ENCODE assay signal across 18 mouse cellular contexts in genomic region chr4:57234348-57234747, GRCm38 (mm10).
DNase-seq lines count a peak whose midpoint lies in the region; ATAC-seq and TF ChIP-seq lines count a peak whose summit lies in the region.
"Had no signal": no experiment of that assay in that cellular context is flagged by ENCODE, and none has a peak within 500 bp of the region (broad histone marks: within the 10 kb centered on the region; RNA-seq: fewer than 3 reads in every experiment).

No protein-coding gene starts in this region.

- no peak overlapping the region for H3K4me2 ChIP-seq in midbrain, embryonic 14.5 days (ENCODE audit: low read length)
- no peak overlapping the region for H3K4me2 ChIP-seq in midbrain, embryonic 11.5 days
- no peak overlapping the region for H3K4me2 ChIP-seq in midbrain, embryonic 15.5 days
- H3K4me2 ChIP-seq in midbrain, postnatal 0 days (ENCODE audit: low read depth, low read length, poor library complexity, severe bottlenecking): no peak overlapping the region
- H3K4me2 ChIP-seq: embryonic facial prominence, embryonic 12.5 days; forebrain, embryonic 13.5 days; forebrain, embryonic 15.5 days had no signal

- no peaks in the 10 kb centered on the region for H3K9me3 ChIP-seq in midbrain, embryonic 14.5 days (ENCODE audit: control insufficient read depth, low read length)
- no peaks in the 10 kb centered on the region for H3K9me3 ChIP-seq in midbrain, embryonic 11.5 days (ENCODE audit: control insufficient read depth, low read length)
- no peaks in the 10 kb centered on the region for H3K9me3 ChIP-seq in midbrain, embryonic 15.5 days
- no peaks in the 10 kb centered on the region for H3K9me3 ChIP-seq in midbrain, postnatal 0 days (ENCODE audit: low read length)
- H3K9me3 ChIP-seq in limb, embryonic 10.5 days (replicated peaks): no peaks in the 10 kb centered on the region
- H3K9me3 ChIP-seq: embryonic facial prominence, embryonic 10.5 days; embryonic facial prominence, embryonic 12.5 days; forebrain, embryonic 13.5 days; forebrain, embryonic 15.5 days had no signal

- no peaks in the 10 kb centered on the region for H3K36me3 ChIP-seq in midbrain, embryonic 14.5 days (ENCODE audit: control insufficient read depth, insufficient read depth, low read length)
- H3K36me3 ChIP-seq in midbrain, embryonic 11.5 days (ENCODE audit: control insufficient read depth, insufficient read depth, low read length): no peaks in the 10 kb centered on the region
- no peaks in the 10 kb centered on the region for H3K36me3 ChIP-seq in midbrain, embryonic 15.5 days (replicated peaks)
- H3K36me3 ChIP-seq in midbrain, postnatal 0 days (ENCODE audit: insufficient read depth, low read length): no peaks in the 10 kb centered on the region
- H3K36me3 ChIP-seq in limb, embryonic 10.5 days: no peaks in the 10 kb centered on the region
- H3K36me3 ChIP-seq: embryonic facial prominence, embryonic 10.5 days; embryonic facial prominence, embryonic 12.5 days; forebrain, embryonic 15.5 days had no signal

- no peaks in the 10 kb centered on the region for H3K4me1 ChIP-seq in midbrain, embryonic 14.5 days (ENCODE audit: control insufficient read depth, insufficient read depth, low read length)
- no peaks in the 10 kb centered on the region for H3K4me1 ChIP-seq in midbrain, embryonic 11.5 days (ENCODE audit: control insufficient read depth, insufficient read depth, low read length)
- peaks cover 6% of the 10 kb centered on the region; the same call in 1 of the 2 replicates for H3K4me1 ChIP-seq in midbrain, embryonic 15.5 days
- no peaks in the 10 kb centered on the region for H3K4me1 ChIP-seq in midbrain, postnatal 0 days (ENCODE audit: insufficient read depth, low read length)
- H3K4me1 ChIP-seq in lung, adult 2 months (ENCODE audit: control insufficient read depth, insufficient read depth, low read length): no peaks in the 10 kb centered on the region
- H3K4me1 ChIP-seq in limb, embryonic 10.5 days: no peaks in the 10 kb centered on the region; the same call in 1 of the 2 replicates
- H3K4me1 ChIP-seq: forebrain, embryonic 13.5 days; forebrain, embryonic 15.5 days had no signal

- ATAC-seq in midbrain, embryonic 14.5 days (ENCODE audit: low FRiP score, low TSS enrichment): peak; percentile 65; the same call in 1 of the 2 replicates
- no peak for ATAC-seq in midbrain, embryonic 11.5 days (ENCODE audit: low FRiP score)
- peak; percentile 59 for ATAC-seq in midbrain, embryonic 15.5 days (replicated peaks)
- ATAC-seq in midbrain, postnatal 0 days (ENCODE audit: low FRiP score): peak; percentile 56
- ATAC-seq: forebrain, embryonic 13.5 days; forebrain, embryonic 15.5 days had no signal

- no peak overlapping the region for H3K9ac ChIP-seq in midbrain, embryonic 14.5 days (replicated peaks; ENCODE audit: low read length)
- no peak overlapping the region for H3K9ac ChIP-seq in midbrain, embryonic 11.5 days (ENCODE audit: low read length)
- H3K9ac ChIP-seq in midbrain, embryonic 15.5 days: no peak overlapping the region
- no peak overlapping the region for H3K9ac ChIP-seq in midbrain, postnatal 0 days (replicated peaks; ENCODE audit: low read length, poor library complexity, severe bottlenecking)
- H3K9ac ChIP-seq: embryonic facial prominence, embryonic 12.5 days; forebrain, embryonic 13.5 days; forebrain, embryonic 15.5 days had no signal

- no peak overlapping the region for H3K4me3 ChIP-seq in midbrain, embryonic 14.5 days (replicated peaks; ENCODE audit: low read depth, low read length)
- no peak overlapping the region for H3K4me3 ChIP-seq in midbrain, embryonic 11.5 days (ENCODE audit: low read depth, low read length)
- H3K4me3 ChIP-seq in midbrain, embryonic 15.5 days: no peak overlapping the region
- no peak overlapping the region for H3K4me3 ChIP-seq in midbrain, postnatal 0 days (ENCODE audit: low read depth, low read length)
- no peak overlapping the region for H3K4me3 ChIP-seq in lung, adult 2 months (replicated peaks; ENCODE audit: extremely low read depth, low read depth, low read length)
- no peak overlapping the region for H3K4me3 ChIP-seq in limb, embryonic 10.5 days
- H3K4me3 ChIP-seq: embryonic facial prominence, embryonic 10.5 days; embryonic facial prominence, embryonic 12.5 days; forebrain, embryonic 13.5 days; forebrain, embryonic 15.5 days had no signal

- DNase-seq in midbrain, embryonic 14.5 days: peak; percentile 61
- DNase-seq in midbrain, embryonic 11.5 days (ENCODE audit: low spot score, missing footprints): no peak
- DNase-seq in midbrain, postnatal 0 days (ENCODE audit: low spot score): no peak
- DNase-seq in lung, adult 2 months: no peak
- no peak for DNase-seq in limb, embryonic 10.5 days (ENCODE audit: low spot score)
- DNase-seq: adrenal gland, adult 2 months; adrenal gland, postnatal 10 days; adrenal gland, postnatal 25 days; cerebellum, adult 11-12 months; cerebellum, adult 2 months; cerebellum, adult 9-10 months; cerebellum, postnatal 10 days; cerebellum, postnatal 25 days had no signal

- H3K27ac ChIP-seq in midbrain, embryonic 14.5 days (replicated peaks; ENCODE audit: low read depth, low read length): no peak overlapping the region
- H3K27ac ChIP-seq in midbrain, embryonic 11.5 days (ENCODE audit: low read depth, low read length): no peak overlapping the region
- 0 out of 2 replicates have a peak overlapping the region, but pooled peaks have one; percentile 23 for H3K27ac ChIP-seq in midbrain, embryonic 15.5 days
- no peak overlapping the region for H3K27ac ChIP-seq in midbrain, postnatal 0 days (ENCODE audit: low read depth, low read length)
- no peak overlapping the region for H3K27ac ChIP-seq in limb, embryonic 10.5 days
- H3K27ac ChIP-seq: embryonic facial prominence, embryonic 10.5 days; embryonic facial prominence, embryonic 12.5 days; forebrain, embryonic 13.5 days; forebrain, embryonic 15.5 days had no signal

- WGBS in midbrain, embryonic 14.5 days: 50% methylated on average over 7 of the region's 7 CpGs
- WGBS in midbrain, embryonic 11.5 days: 76% methylated on average over 7 of the region's 7 CpGs
- 53% methylated on average over 7 of the region's 7 CpGs for WGBS in midbrain, embryonic 15.5 days
- 47% methylated on average over 7 of the region's 7 CpGs for WGBS in midbrain, postnatal 0 days
- 80% methylated on average over 7 of the region's 7 CpGs for WGBS in lung, adult 2 months
- WGBS in limb, embryonic 10.5 days: 93% methylated on average over 7 of the region's 7 CpGs

- H3K27me3 ChIP-seq in midbrain, embryonic 14.5 days (ENCODE audit: control insufficient read depth, insufficient read depth, low read length): no peaks in the 10 kb centered on the region
- no peaks in the 10 kb centered on the region for H3K27me3 ChIP-seq in midbrain, embryonic 11.5 days (ENCODE audit: control insufficient read depth, insufficient read depth, low read length)
- H3K27me3 ChIP-seq in midbrain, embryonic 15.5 days (replicated peaks): no peaks in the 10 kb centered on the region
- no peaks in the 10 kb centered on the region for H3K27me3 ChIP-seq in midbrain, postnatal 0 days (ENCODE audit: insufficient read depth, low read length)
- H3K27me3 ChIP-seq in limb, embryonic 10.5 days (ENCODE audit: low read depth, poor library complexity, severe bottlenecking): no peaks in the 10 kb centered on the region
- H3K27me3 ChIP-seq: embryonic facial prominence, embryonic 12.5 days; forebrain, embryonic 13.5 days; forebrain, embryonic 15.5 days had no signal

- no peak for TF ChIP-seq CTCF in midbrain, postnatal 0 days (IDR thresholded peaks at IDR 0.05)
- TF ChIP-seq CTCF in lung, adult 2 months (IDR thresholded peaks at IDR 0.05; ENCODE audit: insufficient read depth, low read length): no peak

- no peak for TF ChIP-seq POLR2A in lung, adult 2 months (IDR thresholded peaks at IDR 0.05; ENCODE audit: borderline replicate concordance, extremely low read depth, low read depth, low read length)
